Mouse (Mus musculus) brain, embryonic 18.5 days (tissue): ENCODE measurements at regions not wholly inside any gene's neighbourhood (a gene's known extent, or its start where the extent isn't known, plus 50 kb on each side); places are given as distances from the start of the nearest gene placed in this dataset.

Source experiments
- DNase-seq: peaks from one replicate; pipeline ENCODE4 v3.0.0-alpha.2; 2012; ENCODE audit warnings: low read depth, low spot score

GRCm38 (mm10) chr10:117997796-117998195 lies 143.8 kb upstream of the Mdm1 start:
- no peak for DNase-seq

- DNase-seq: no peak
Observed at GRCm38 (mm10) chr10:118000591-118000990, 141.0 kb upstream of the Mdm1 start.

- DNase-seq: no peak
Observed at GRCm38 (mm10) chr10:118001501-118001900, 140.1 kb upstream of the Mdm1 start.

GRCm38 (mm10) chr10:118001971-118002370 lies 139.6 kb upstream of the Mdm1 start:
- no peak for DNase-seq

- DNase-seq: no peak
Observed at GRCm38 (mm10) chr10:118002559-118002958, 139.1 kb upstream of the Mdm1 start.

GRCm38 (mm10) chr10:118003179-118003578 lies 138.4 kb upstream of the Mdm1 start:
- no peak for DNase-seq

- DNase-seq: no peak
Observed at GRCm38 (mm10) chr10:118003739-118004361, 137.8 kb upstream of the Mdm1 start.

GRCm38 (mm10) chr10:118004362-118004958 lies 137.2 kb upstream of the Mdm1 start:
- no peak for DNase-seq

- no peak for DNase-seq
Observed at GRCm38 (mm10) chr10:118006827-118007550, 134.6 kb upstream of the Mdm1 start.

- DNase-seq: no peak
Observed at GRCm38 (mm10) chr10:118007846-118008245, 133.8 kb upstream of the Mdm1 start.

- DNase-seq: no peak
Observed at GRCm38 (mm10) chr10:118011687-118012567, 129.7 kb upstream of the Mdm1 start.

GRCm38 (mm10) chr10:118028831-118029230 lies 112.8 kb upstream of the Mdm1 start:
- no peak for DNase-seq

GRCm38 (mm10) chr10:118034401-118034800 lies 107.2 kb upstream of the Mdm1 start:
- DNase-seq: no peak

GRCm38 (mm10) chr10:118035035-118035434 lies 106.6 kb upstream of the Mdm1 start:
- DNase-seq: no peak

- DNase-seq: no peak
Observed at GRCm38 (mm10) chr10:118038465-118038864, 103.1 kb upstream of the Mdm1 start.

- no peak for DNase-seq
Observed at GRCm38 (mm10) chr10:118039056-118039455, 102.6 kb upstream of the Mdm1 start.

- no peak for DNase-seq
Observed at GRCm38 (mm10) chr10:118041068-118041467, 100.5 kb upstream of the Mdm1 start.

- no peak for DNase-seq
Observed at GRCm38 (mm10) chr10:118043761-118044160, 97.8 kb upstream of the Mdm1 start.

- DNase-seq: no peak
Observed at GRCm38 (mm10) chr10:118044840-118045239, 96.8 kb upstream of the Mdm1 start.

- no peak for DNase-seq
Observed at GRCm38 (mm10) chr10:118045427-118045826, 96.2 kb upstream of the Mdm1 start.

- DNase-seq: no peak
Observed at GRCm38 (mm10) chr10:118046328-118046727, 95.3 kb upstream of the Mdm1 start.

GRCm38 (mm10) chr10:118046831-118047230 lies 94.8 kb upstream of the Mdm1 start:
- DNase-seq: no peak
